Mouse (Mus musculus) lung, adult 2 months (tissue): ENCODE data around the gene Dph2. TPM values are rescaled to one million over a fixed set of nuclear protein-coding genes. Genes with fewer than 3 reads are reported as not detected.

ENCODE experiments used
- DNase-seq: peaks from one replicate; pipeline ENCODE4 v3.0.0; 2022
- H3K4me1 ChIP-seq: fragments of 200-500 bp; 2 replicates; pipeline ENCODE4 v1.6.1; 2011; ENCODE audit warnings: low read length; ENCODE audit not compliant: control insufficient read depth, insufficient read depth
- H3K4me3 ChIP-seq: fragments of 200-500 bp; replicated peaks from 2 replicates; pipeline ENCODE3; 2011; ENCODE audit warnings: low read depth, mild to moderate bottlenecking, control low read depth, low read length; ENCODE audit errors: extremely low read depth
- CTCF ChIP-seq: fragments of 200-500 bp; IDR thresholded peaks from 2 replicates; pipeline ENCODE4 v1.5.1; 2011; ENCODE audit warnings: mild to moderate bottlenecking, low read length, control low read depth; ENCODE audit not compliant: insufficient read depth
- POLR2A ChIP-seq: fragments of 200-500 bp; IDR thresholded peaks from 2 replicates; pipeline ENCODE4 v1.6.1; 2011; ENCODE audit warnings: low read depth, mild to moderate bottlenecking, control low read depth, low read length, borderline replicate concordance; ENCODE audit errors: extremely low read depth
- WGBS: fragments of 180-500 bp; shearing (Covaris S2); methylation state at CpG from one replicate; pipeline ENCODE4 v1.1.7; 2018; 5-methylcytosine and 5-hydroxymethylcytosine counted together
- polyA plus RNA-seq: library from polyadenylated mRNA; depleted of rRNA; stranded (reverse); fragments of >200 nt; gene quantifications from 2 replicates; pipeline ENCODE4 v1.2.3, GENCODE M21; 2012; rRNA removed

The Dph2 gene
- polyA plus RNA-seq, result 10.7 and 11.5 TPM in 2 replicates

GRCm38 (mm10) chr4:117891738-117892161 lies at the start of gene Dph2:
Dph2 (minus strand) TSS chr4:117892032.
- no peak for TF ChIP-seq CTCF
- TF ChIP-seq POLR2A, result no peak; the same call in 1 of the 2 replicates
- Histone ChIP-seq H3K4me1 (no peaks in the 10 kb centered on the region), H3K4me3 (peak within 1 kb of the TSS; percentile 88)
- DNase-seq, result peak; percentile 81
- 1% methylated on average over 21 of the region's 21 CpGs for WGBS

- no peak overlapping the region for H3K4me3 ChIP-seq
- WGBS, result 95% methylated on average over 5 of the region's 5 CpGs
- DNase-seq, result no peak
- TF ChIP-seq POLR2A (no peak), CTCF (no peak)
- H3K4me1 ChIP-seq, result no peaks in the 10 kb centered on the region
These were observed 45.1 kb upstream of the Dph2 start for GRCm38 (mm10) chr4:117936964-117937363.

GRCm38 (mm10) chr4:117934081-117934480 lies 42.2 kb upstream of the Dph2 start:
- DNase-seq, result no peak
- no peaks in the 10 kb centered on the region for H3K4me1 ChIP-seq
- no peak overlapping the region for H3K4me3 ChIP-seq
- WGBS, result 67% methylated on average over 4 of the region's 4 CpGs
- TF ChIP-seq POLR2A (no peak), CTCF (no peak)

GRCm38 (mm10) chr4:117933248-117933647 lies 41.4 kb upstream of the Dph2 start:
- TF ChIP-seq POLR2A (no peak), CTCF (no peak)

GRCm38 (mm10) chr4:117929391-117929881 lies 37.6 kb upstream of the Dph2 start, which contains the start of gene Artn:
Artn (minus strand) TSS chr4:117929763.
- 2% methylated on average over 33 of the region's 33 CpGs for WGBS
- peak; percentile 65 for DNase-seq
- peak within 1 kb of the TSS; percentile 39 for H3K4me3 ChIP-seq
- H3K4me1 ChIP-seq, result no peaks in the 10 kb centered on the region
- TF ChIP-seq CTCF, result no peak
- no peak for TF ChIP-seq POLR2A

More at GRCm38 (mm10) chr4:117933248-117933647, 41.4 kb upstream of the Dph2 start:
- DNase-seq, result peak; percentile 20
- 66% methylated on average over 5 of the region's 5 CpGs for WGBS
- Histone ChIP-seq H3K4me3 (no peak overlapping the region), H3K4me1 (no peaks in the 10 kb centered on the region)

- H3K4me3 ChIP-seq, result no peak overlapping the region
- DNase-seq, result peak; percentile 64
- TF ChIP-seq POLR2A, result no peak
- peak; percentile 67 for TF ChIP-seq CTCF
- H3K4me1 ChIP-seq, result no peaks in the 10 kb centered on the region
- 3% methylated on average over 13 of the region's 13 CpGs for WGBS
These were observed 36.9 kb upstream of the Dph2 start for GRCm38 (mm10) chr4:117928699-117929241.

- 30% methylated on average over 6 of the region's 6 CpGs for WGBS
- no peak for TF ChIP-seq POLR2A
- peak; percentile 65 for TF ChIP-seq CTCF
- Histone ChIP-seq H3K4me3 (no peak overlapping the region), H3K4me1 (no peaks in the 10 kb centered on the region)
- no peak for DNase-seq
These were observed 36.4 kb upstream of the Dph2 start for GRCm38 (mm10) chr4:117928234-117928633.

GRCm38 (mm10) chr4:117926545-117927482 lies 35.0 kb upstream of the Dph2 start:
- no peak overlapping the region for H3K4me3 ChIP-seq
- TF ChIP-seq CTCF (peak; percentile 7; the same call in 1 of the 2 replicates), POLR2A (no peak)
- no peaks in the 10 kb centered on the region for H3K4me1 ChIP-seq
- 7% methylated on average over 71 of the region's 71 CpGs for WGBS
- no peak for DNase-seq

- WGBS, result 42% methylated on average over 6 of the region's 6 CpGs
- H3K4me3 ChIP-seq, result no peak overlapping the region
These were observed 33.1 kb upstream of the Dph2 start for GRCm38 (mm10) chr4:117924916-117925315.

GRCm38 (mm10) chr4:117923450-117923849 lies 31.6 kb upstream of the Dph2 start:
- H3K4me3 ChIP-seq, result no peak overlapping the region
- TF ChIP-seq POLR2A, result no peak
- TF ChIP-seq CTCF, result no peak
- H3K4me1 ChIP-seq, result no peaks in the 10 kb centered on the region
- no peak for DNase-seq
- WGBS, result 50% methylated on average over 2 of the region's 2 CpGs

More at GRCm38 (mm10) chr4:117924916-117925315, 33.1 kb upstream of the Dph2 start:
- DNase-seq, result no peak
- no peak for TF ChIP-seq CTCF
- TF ChIP-seq POLR2A, result no peak
- H3K4me1 ChIP-seq, result no peaks in the 10 kb centered on the region
